In the genomic region with DNA sequence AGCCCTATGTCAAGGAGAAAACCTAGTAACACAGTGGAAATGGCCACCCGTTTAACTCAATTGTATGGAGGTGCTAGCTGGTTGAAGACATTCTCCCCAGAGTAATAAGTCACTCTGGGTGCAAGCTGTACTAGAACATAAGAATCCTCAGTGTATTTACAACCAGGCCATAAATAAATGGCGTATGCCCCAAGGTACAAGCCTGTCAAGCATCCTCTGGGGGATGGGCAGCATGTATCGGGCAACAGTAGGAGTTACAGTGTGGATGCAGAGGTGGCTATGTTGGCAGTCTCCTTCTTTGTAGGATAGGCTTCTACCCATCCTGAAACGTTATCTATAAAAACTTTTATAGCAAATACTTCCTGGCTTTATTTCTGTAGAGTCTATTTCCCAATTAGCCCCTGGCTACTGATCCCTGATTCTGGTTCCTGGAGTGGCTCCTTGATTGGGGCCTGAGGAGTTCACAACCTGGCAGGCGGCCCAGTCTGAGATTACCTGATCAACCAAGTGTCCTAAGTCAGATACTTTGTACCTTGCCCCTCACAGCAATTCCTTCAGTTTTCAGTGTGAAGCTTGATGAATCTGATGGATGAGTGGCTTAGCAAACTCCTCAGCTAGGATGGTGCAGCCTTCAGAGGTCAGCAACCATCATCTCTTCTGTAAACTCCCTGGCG, we compare ENCODE assay signal across 23 mouse cellular contexts. TPM values are rescaled to one million over a fixed set of nuclear protein-coding genes. Genes with fewer than 3 reads are reported as not detected.
DNase-seq lines count a peak whose midpoint lies in the region; ATAC-seq lines count a peak whose summit lies in the region.
"Had no signal": no experiment of that assay in that cellular context is flagged by ENCODE, and none has a peak within 500 bp of the region (broad histone marks: within the 10 kb centered on the region; RNA-seq: fewer than 3 reads in every experiment).

No protein-coding gene starts in this region.

- peak; percentile 81 for DNase-seq in kidney, adult 11 months
- DNase-seq in kidney, postnatal 10 days = peak; percentile 77
- peak; percentile 40 to 62 for DNase-seq in kidney, postnatal 4 days
- DNase-seq in urinary bladder, postnatal 14 days (ENCODE audit: low spot score) = no peak
- no peak for DNase-seq in ovary, postnatal 10 days (ENCODE audit: low spot score)
- DNase-seq in cerebellum, adult 11-12 months = no peak
- DNase-seq: adrenal gland, postnatal 10 days; cerebellum, adult 11 months; cerebellum, adult 9-10 months; cerebellum, postnatal 25 days; gastrocnemius, postnatal 25 days; heart, postnatal 4 days had no signal

- H3K36me3 ChIP-seq in kidney, embryonic 16.5 days (ENCODE audit: insufficient read depth, low read length) = no peaks in the 10 kb centered on the region
- no peaks in the 10 kb centered on the region for H3K36me3 ChIP-seq in intestine, embryonic 16.5 days (ENCODE audit: control insufficient read depth, insufficient read depth, low read length)
- H3K36me3 ChIP-seq: embryonic facial prominence, embryonic 13.5 days; forebrain, embryonic 12.5 days; heart, embryonic 13.5 days; hindbrain, embryonic 12.5 days had no signal

- no peaks in the 10 kb centered on the region for H3K9me3 ChIP-seq in kidney, embryonic 16.5 days (ENCODE audit: low read length)
- H3K9me3 ChIP-seq in intestine, embryonic 16.5 days (ENCODE audit: control insufficient read depth, low read length) = no peaks in the 10 kb centered on the region
- H3K9me3 ChIP-seq: embryonic facial prominence, embryonic 13.5 days; forebrain, embryonic 12.5 days; heart, embryonic 13.5 days; hindbrain, embryonic 12.5 days had no signal

- no peak overlapping the region for H3K9ac ChIP-seq in kidney, embryonic 16.5 days (replicated peaks; ENCODE audit: low read length)
- H3K9ac ChIP-seq in intestine, embryonic 16.5 days (ENCODE audit: low read depth, low read length) = no peak overlapping the region
- H3K9ac ChIP-seq: embryonic facial prominence, embryonic 13.5 days; forebrain, embryonic 12.5 days; heart, embryonic 13.5 days; hindbrain, embryonic 12.5 days had no signal

- no peak for ATAC-seq in kidney, embryonic 16.5 days (ENCODE audit: low FRiP score, low TSS enrichment)
- peak; percentile 72 for ATAC-seq in intestine, embryonic 16.5 days
- ATAC-seq: forebrain, embryonic 16.5 days had no signal

- H3K4me2 ChIP-seq in kidney, embryonic 16.5 days (replicated peaks; ENCODE audit: low read depth, low read length) = no peak overlapping the region
- no peak overlapping the region for H3K4me2 ChIP-seq in intestine, embryonic 16.5 days (ENCODE audit: low read depth, low read length)
- H3K4me2 ChIP-seq: embryonic facial prominence, embryonic 13.5 days; forebrain, embryonic 12.5 days; heart, embryonic 13.5 days; hindbrain, embryonic 12.5 days had no signal

- H3K27ac ChIP-seq in kidney, embryonic 16.5 days (ENCODE audit: low read length) = no peak overlapping the region
- peak overlapping the region; percentile 62 for H3K27ac ChIP-seq in intestine, embryonic 16.5 days (ENCODE audit: low read length)
- H3K27ac ChIP-seq: embryonic facial prominence, embryonic 13.5 days; forebrain, embryonic 12.5 days; heart, embryonic 13.5 days; hindbrain, embryonic 12.5 days had no signal

- no peaks in the 10 kb centered on the region for H3K4me1 ChIP-seq in kidney, embryonic 16.5 days (ENCODE audit: insufficient read depth, low read length)
- no peaks in the 10 kb centered on the region; the same call in 1 of the 2 replicates for H3K4me1 ChIP-seq in intestine, embryonic 16.5 days (ENCODE audit: control insufficient read depth, insufficient read depth, low read length)
- H3K4me1 ChIP-seq: embryonic facial prominence, embryonic 13.5 days; forebrain, embryonic 12.5 days; heart, embryonic 13.5 days; hindbrain, embryonic 12.5 days had no signal

- H3K4me3 ChIP-seq in kidney, embryonic 16.5 days (ENCODE audit: low read length) = no peak overlapping the region
- H3K4me3 ChIP-seq in intestine, embryonic 16.5 days (ENCODE audit: low read length) = no peak overlapping the region
- H3K4me3 ChIP-seq: embryonic facial prominence, embryonic 13.5 days; forebrain, embryonic 12.5 days; heart, embryonic 13.5 days; hindbrain, embryonic 12.5 days had no signal

- no peaks in the 10 kb centered on the region for H3K27me3 ChIP-seq in kidney, embryonic 16.5 days (ENCODE audit: insufficient read depth, low read length)
- H3K27me3 ChIP-seq in intestine, embryonic 16.5 days (replicated peaks; ENCODE audit: control insufficient read depth, insufficient read depth, low read length) = no peaks in the 10 kb centered on the region
- H3K27me3 ChIP-seq: embryonic facial prominence, embryonic 13.5 days; forebrain, embryonic 12.5 days; heart, embryonic 13.5 days; hindbrain, embryonic 12.5 days had no signal

- WGBS in kidney, embryonic 16.5 days = 67% methylated on average over 6 of the region's 6 CpGs
- WGBS in intestine, embryonic 16.5 days = 72% methylated on average over 6 of the region's 6 CpGs

RNA-seq across cellular contexts. Expression of gene Sdhd, which starts 18.3 kb away (rescaled TPM):
- 417 and 453 TPM in 2 replicates for polyA plus RNA-seq in kidney, embryonic 16.5 days (2015; fragmentation: Nextera tagmentation; extraction: Ambion mirVana)
- 686 and 728 TPM in 2 replicates for polyA plus RNA-seq in intestine, embryonic 16.5 days (2015; fragmentation: Nextera tagmentation; extraction: Ambion mirVana)

RNA-seq across cellular contexts. Expression of gene Timm8b, which starts 18.4 kb away (rescaled TPM):
- polyA plus RNA-seq in kidney, embryonic 16.5 days (2015; fragmentation: Nextera tagmentation; extraction: Ambion mirVana) = 232 and 245 TPM in 2 replicates
- polyA plus RNA-seq in intestine, embryonic 16.5 days (2015; fragmentation: Nextera tagmentation; extraction: Ambion mirVana) = 296 and 314 TPM in 2 replicates

RNA-seq across cellular contexts. Expression of gene Tex12, which starts 24.2 kb away (rescaled TPM):
- not detected in 2 replicates for polyA plus RNA-seq in kidney, embryonic 16.5 days (2015; fragmentation: Nextera tagmentation; extraction: Ambion mirVana)
- polyA plus RNA-seq in intestine, embryonic 16.5 days (2015; fragmentation: Nextera tagmentation; extraction: Ambion mirVana) = 0.23 TPM in 1 of 2 replicates, not detected in the other
- polyA plus RNA-seq: brain, embryonic 14.5 days; C2C12; embryonic facial prominence, embryonic 13.5 days; forebrain, embryonic 16.5 days; frontal cortex, adult 2 months; heart, embryonic 13.5 days; heart, postnatal 0 days; hindbrain, embryonic 12.5 days had no signal

RNA-seq across cellular contexts. Expression of gene Bco2, which starts 30.3 kb away (rescaled TPM):
- 0.15 and 0.24 TPM in 2 replicates for polyA plus RNA-seq in kidney, embryonic 16.5 days (2015; fragmentation: Nextera tagmentation; extraction: Ambion mirVana)
- 7.6 and 10.4 TPM in 2 replicates for polyA plus RNA-seq in intestine, embryonic 16.5 days (2015; fragmentation: Nextera tagmentation; extraction: Ambion mirVana)
- polyA plus RNA-seq: heart, embryonic 13.5 days had no signal

RNA-seq across cellular contexts. Expression of gene Il18, which starts 30.7 kb away (rescaled TPM):
- polyA plus RNA-seq in kidney, embryonic 16.5 days (2015; fragmentation: Nextera tagmentation; extraction: Ambion mirVana) = 1.9 and 2.9 TPM in 2 replicates
- 23.3 and 35.5 TPM in 2 replicates for polyA plus RNA-seq in intestine, embryonic 16.5 days (2015; fragmentation: Nextera tagmentation; extraction: Ambion mirVana)

Comparison
In these comparisons a context has a peak if more than half of its experiments do, and no peak if none do; other contexts are left out.
1. DNase-seq: peak in kidney, adult 11 months (single experiment), kidney, postnatal 10 days (single experiment) and kidney, postnatal 4 days (2 of 2); none in urinary bladder, postnatal 14 days (single experiment), ovary, postnatal 10 days (single experiment) and cerebellum, adult 11-12 months (single experiment).